Mouse (Mus musculus) liver, adult 2 months (tissue): ENCODE data around the gene Tor4a. TPM values are rescaled to one million over a fixed set of nuclear protein-coding genes. Genes with fewer than 3 reads are reported as not detected.

Experiments used
- DNase-seq: peaks from one replicate; pipeline ENCODE4 v3.0.0-alpha.2; 2011; ENCODE audit warnings: low read depth, low spot score; ENCODE audit errors: extremely low read depth
- H3K27ac ChIP-seq: fragments of 200-500 bp; replicated peaks from 2 replicates; pipeline ENCODE4 v1.5.1; 2012; ENCODE audit warnings: low read depth, mild to moderate bottlenecking, control low read depth, inconsistent platforms, low read length; ENCODE audit not compliant: insufficient read depth
- H3K27me3 ChIP-seq: fragments of 200-500 bp; 2 replicates; pipeline ENCODE4 v1.6.1; 2012; ENCODE audit warnings: mild to moderate bottlenecking, moderate library complexity, low read length, inconsistent platforms; ENCODE audit not compliant: control insufficient read depth, insufficient read depth
- H3K36me3 ChIP-seq: fragments of 200-500 bp; 2 replicates; pipeline ENCODE4 v1.6.1; 2012; ENCODE audit warnings: low read length, inconsistent platforms; ENCODE audit not compliant: control insufficient read depth, insufficient read depth
- H3K4me1 ChIP-seq: fragments of 200-500 bp; 2 replicates; pipeline ENCODE4 v1.6.1; 2011; ENCODE audit warnings: low read length; ENCODE audit not compliant: control insufficient read depth, insufficient read depth
- H3K4me3 ChIP-seq: fragments of 200-500 bp; 2 replicates; pipeline ENCODE4 v1.5.1; 2011; ENCODE audit warnings: low read depth, mild to moderate bottlenecking, control low read depth, low read length, moderate library complexity; ENCODE audit not compliant: insufficient read depth
- H3K79me2 ChIP-seq: fragments of 200-500 bp; 2 replicates; pipeline ENCODE4 v1.6.1; 2012; ENCODE audit warnings: inconsistent platforms, mild to moderate bottlenecking, low read length, moderate library complexity; ENCODE audit not compliant: control insufficient read depth, insufficient read depth
- H3K9ac ChIP-seq: fragments of 200-500 bp; 2 replicates; pipeline ENCODE4 v1.6.1; 2012; ENCODE audit warnings: low read depth, mild to moderate bottlenecking, control low read depth, inconsistent platforms, low read length
- CTCF ChIP-seq: fragments of 200-500 bp; IDR thresholded peaks from 2 replicates; pipeline ENCODE4 v1.5.1; 2011; ENCODE audit warnings: low read depth, low read length, control low read depth
- POLR2A ChIP-seq: fragments of 200-500 bp; IDR thresholded peaks from 2 replicates; pipeline ENCODE4 v1.6.1; 2011; ENCODE audit warnings: low read length, control low read depth; ENCODE audit not compliant: insufficient read depth; ENCODE audit errors: extremely low read depth
- WGBS: fragments of 180-500 bp; shearing (Covaris S2); methylation state at CpG from one replicate; pipeline ENCODE4 v1.1.7; 2018; 5-methylcytosine and 5-hydroxymethylcytosine counted together
- polyA plus RNA-seq: library from polyadenylated mRNA; depleted of rRNA; stranded (reverse); fragments of >200 nt; gene quantifications from 2 replicates; pipeline ENCODE4 v1.2.3, GENCODE M21; 2012
- total RNA-seq: library from RNA; depleted of rRNA; stranded (reverse); fragments of >200 nt; gene quantifications from 2 replicates; pipeline ENCODE4 v1.2.3, GENCODE M21; 2014

Tor4a gene
- total and polyA plus RNA-seq, 2 experiments: 4.6 to 7.0 TPM

DNA sequence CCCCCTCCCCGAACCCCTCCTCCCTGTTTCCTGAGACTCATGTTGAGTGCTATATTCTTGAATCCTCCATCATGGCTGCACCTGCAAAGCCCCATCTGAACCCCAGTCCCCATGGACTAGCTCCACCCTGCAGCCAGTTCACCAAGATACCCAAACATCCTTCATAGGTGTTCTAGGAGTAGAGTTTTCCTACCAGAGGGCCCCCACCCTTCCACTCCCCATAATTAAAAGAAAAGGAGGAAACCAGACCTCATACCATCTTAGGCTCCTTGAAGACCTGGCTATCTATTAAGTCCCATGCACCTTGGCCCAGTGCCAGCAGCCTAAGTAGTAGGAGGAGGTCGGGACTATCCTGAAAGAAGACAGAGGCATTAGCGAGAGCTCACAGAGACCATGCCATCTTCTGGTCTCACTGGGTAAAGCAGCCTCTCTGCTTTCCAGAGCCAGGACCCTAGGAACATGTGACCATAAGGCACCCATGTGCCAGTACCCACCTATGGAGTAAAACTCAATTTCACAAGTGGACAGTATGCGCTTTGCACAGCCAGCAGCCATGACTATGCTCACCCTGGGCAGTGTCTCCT is 7.0 kb upstream of the Tor4a start:
- TF ChIP-seq POLR2A (no peak), CTCF (no peak)
- Histone ChIP-seq H3K27me3 (no peaks in the 10 kb centered on the region), H3K27ac (no peak overlapping the region), H3K4me3 (no peak overlapping the region), H3K9ac (no peak overlapping the region), H3K79me2 (no peaks in the 10 kb centered on the region), H3K4me1 (no peaks in the 10 kb centered on the region), H3K36me3 (peaks cover 25% of the 10 kb centered on the region)
- no peak for DNase-seq
- WGBS: 74% methylated on average over 4 of the region's 4 CpGs

- Histone ChIP-seq H3K27ac (no peak overlapping the region), H3K9ac (no peak overlapping the region), H3K79me2 (no peaks in the 10 kb centered on the region), H3K36me3 (peaks cover 25% of the 10 kb centered on the region), H3K4me3 (no peak overlapping the region), H3K27me3 (no peaks in the 10 kb centered on the region), H3K4me1 (0 out of 2 replicates have a peak, but pooled peaks cover 3% of the 10 kb centered on the region)
- DNase-seq: no peak
- 95% methylated on average over 2 of the region's 2 CpGs for WGBS
- no peak for TF ChIP-seq POLR2A
- TF ChIP-seq CTCF: no peak
Measured at GRCm38 (mm10) chr2:25200631-25201030, 3.9 kb upstream of the Tor4a start.

DNA sequence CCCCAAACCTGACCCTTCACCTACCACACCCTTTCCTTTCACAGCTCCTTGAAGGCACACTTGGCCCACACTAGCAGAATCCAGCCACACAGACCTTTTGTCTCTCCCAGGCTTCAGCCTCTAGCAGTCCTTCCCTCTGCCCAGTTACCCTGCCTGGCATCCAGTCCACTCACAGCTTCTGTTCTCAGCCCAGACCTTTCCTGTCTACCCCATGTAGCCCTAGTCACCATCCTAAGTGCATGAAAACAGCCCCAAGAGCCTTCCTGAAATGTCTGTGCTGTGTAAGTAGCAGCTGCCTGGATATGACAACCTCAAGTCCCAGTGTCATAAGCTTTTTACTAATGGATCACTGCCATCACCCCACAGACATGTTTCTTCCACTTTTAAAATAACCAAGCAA is 1.3 kb upstream of the Tor4a start:
- H3K4me1 ChIP-seq: peaks cover 5% of the 10 kb centered on the region; the same call in 1 of the 2 replicates
- peaks cover 15% of the 10 kb centered on the region; the same call in 1 of the 2 replicates for H3K36me3 ChIP-seq
- TF ChIP-seq CTCF (no peak), POLR2A (no peak)
- H3K79me2 ChIP-seq: no peaks in the 10 kb centered on the region
- no peaks in the 10 kb centered on the region for H3K27me3 ChIP-seq
- no peak overlapping the region for H3K27ac ChIP-seq
- no peak overlapping the region for H3K4me3 ChIP-seq
- DNase-seq: no peak
- H3K9ac ChIP-seq: no peak overlapping the region

- Histone ChIP-seq H3K79me2 (no peaks in the 10 kb centered on the region), H3K4me3 (0 out of 2 replicates have a peak overlapping the region, but pooled peaks have one; percentile 46), H3K4me1 (peaks cover 5% of the 10 kb centered on the region; the same call in 1 of the 2 replicates), H3K27ac (peak overlapping the region; percentile 62), H3K36me3 (peaks cover 11% of the 10 kb centered on the region; the same call in 1 of the 2 replicates), H3K27me3 (no peaks in the 10 kb centered on the region), H3K9ac (no peak overlapping the region; the same call in 1 of the 2 replicates)
- DNase-seq: no peak
- no peak for TF ChIP-seq POLR2A
- no peak for TF ChIP-seq CTCF
- 50% methylated on average over 2 of the region's 2 CpGs for WGBS
Measured at GRCm38 (mm10) chr2:25197191-25197590, 505 bp upstream of the Tor4a start.

DNA sequence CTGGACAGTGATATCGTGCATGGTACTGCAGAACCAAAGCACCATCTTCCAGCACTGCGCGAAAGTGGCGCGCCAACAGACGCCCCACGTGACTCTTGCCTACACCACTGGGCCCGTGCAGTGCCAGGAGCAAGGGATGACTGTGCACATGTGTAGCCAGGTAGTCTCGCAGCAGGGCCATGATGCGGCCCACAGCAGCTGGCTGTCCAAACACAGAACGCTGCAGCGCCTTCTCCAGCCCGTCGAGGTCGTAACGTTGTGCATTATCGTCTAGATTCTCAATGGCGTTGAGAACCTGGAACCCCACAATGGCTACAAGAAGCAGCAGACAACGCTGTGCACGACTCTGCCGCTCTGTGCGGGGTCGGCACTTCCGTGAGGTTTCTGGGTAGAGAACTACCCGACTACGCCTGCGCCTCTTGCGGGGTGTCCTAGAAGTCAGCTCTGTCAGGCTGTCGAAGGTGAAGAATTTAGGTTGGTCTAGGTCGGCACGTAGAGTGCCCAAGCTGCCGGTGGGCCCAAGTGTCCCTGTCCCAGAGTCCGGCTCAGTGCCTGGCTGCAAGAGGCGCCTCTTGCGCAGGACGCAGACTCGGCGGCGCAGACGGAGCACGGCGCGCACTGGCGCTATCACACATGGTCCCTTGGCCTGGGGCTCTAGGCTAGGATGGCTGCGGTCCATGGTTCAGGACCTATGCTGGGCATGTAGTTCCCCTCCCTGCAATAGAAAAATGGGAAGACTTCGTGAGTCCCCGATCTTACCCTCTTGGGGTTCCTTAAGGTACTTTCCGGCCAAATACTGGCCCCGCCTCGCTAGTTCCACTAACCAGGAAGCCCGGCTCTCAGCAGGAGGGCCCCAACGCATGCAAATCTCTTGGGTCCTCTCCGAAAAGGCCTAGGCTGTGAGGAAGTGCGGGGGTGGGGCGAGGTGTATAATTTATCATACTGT is 1.2 kb downstream of the Tor4a start:
- DNase-seq: peak; percentile 40
- 21% methylated on average over 55 of the region's 55 CpGs for WGBS
- H3K9ac ChIP-seq: peak overlapping the region; percentile 51

More for the DNA sequence above, 1.2 kb downstream of the Tor4a start:
- TF ChIP-seq POLR2A: no peak
- Histone ChIP-seq H3K4me3 (peak overlapping the region; percentile 55), H3K27me3 (no peaks in the 10 kb centered on the region), H3K36me3 (peaks cover 5% of the 10 kb centered on the region; the same call in 1 of the 2 replicates), H3K79me2 (no peaks in the 10 kb centered on the region), H3K27ac (peak overlapping the region; percentile 62), H3K4me1 (peaks cover 5% of the 10 kb centered on the region; the same call in 1 of the 2 replicates)
